Mouse (Mus musculus) yolk sac, embryonic 10.5 days (tissue): Measurements from ENCODE around the gene Hectd2.

Experiments used
- DNase-seq: peaks from one replicate; pipeline ENCODE4 v3.0.0-alpha.2; 2017; ENCODE audit warnings: low spot score

The Hectd2 gene

DNA sequence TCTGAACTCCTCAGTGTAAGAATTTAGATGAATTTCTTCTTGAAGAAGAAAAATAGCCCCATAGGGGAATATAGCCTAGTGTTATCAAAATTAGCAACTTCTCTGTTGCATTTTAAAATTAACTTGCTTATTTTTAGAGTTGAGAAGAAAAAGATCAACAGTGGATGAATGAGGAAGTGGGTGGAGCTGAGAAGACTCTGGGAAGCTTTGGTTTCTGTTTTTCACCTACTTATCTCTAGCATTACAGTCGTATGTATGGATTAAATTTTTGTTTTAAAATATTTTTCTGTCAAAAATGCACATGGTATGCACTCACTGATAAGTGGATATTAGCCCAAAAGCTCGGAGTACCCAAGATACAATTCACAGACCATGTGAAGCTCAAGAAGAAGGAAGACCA, 6.7 kb downstream of the Hectd2 start:
- DNase-seq, result no peak

DNA sequence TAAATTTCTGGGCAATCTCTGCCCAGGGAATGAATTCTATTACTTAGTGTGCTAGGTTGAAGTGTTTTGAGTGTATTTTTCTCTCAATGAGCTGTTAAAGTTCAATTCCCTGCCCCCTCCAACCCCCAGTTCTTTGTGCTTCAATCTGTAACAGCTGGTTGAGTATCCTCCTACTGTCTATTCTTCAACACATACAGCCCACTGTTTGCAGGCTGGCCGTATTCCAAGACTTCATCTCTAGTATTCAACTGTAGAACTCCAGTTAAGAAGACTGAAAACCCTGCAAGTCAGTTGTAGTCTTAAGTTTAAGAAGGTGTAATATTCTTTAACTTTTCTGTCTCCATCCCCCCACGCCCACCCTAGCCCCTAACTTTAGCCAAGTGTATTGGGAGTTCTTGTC, 10.0 kb downstream of the Hectd2 start:
- DNase-seq, result no peak

DNA sequence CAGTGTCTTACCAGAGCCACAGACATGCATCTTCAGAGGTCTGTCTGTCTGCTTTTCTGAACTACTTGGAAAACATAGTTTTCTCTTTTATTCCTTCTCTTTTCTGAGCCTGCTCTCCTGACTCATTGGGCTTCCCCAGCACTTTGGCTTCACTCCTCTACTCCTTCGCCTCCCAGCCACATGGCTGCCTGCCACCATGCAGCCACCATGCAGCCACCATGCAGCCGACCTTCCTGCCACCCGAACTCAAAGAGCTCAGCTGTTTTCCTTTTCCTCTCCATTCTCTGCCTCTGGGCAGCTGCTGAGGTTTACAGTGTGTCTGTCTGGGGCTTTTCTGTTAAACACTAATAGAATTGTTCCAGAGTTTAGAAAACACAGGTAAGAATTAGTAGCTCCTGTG, 19.5 kb downstream of the Hectd2 start:
- DNase-seq, result no peak

DNA sequence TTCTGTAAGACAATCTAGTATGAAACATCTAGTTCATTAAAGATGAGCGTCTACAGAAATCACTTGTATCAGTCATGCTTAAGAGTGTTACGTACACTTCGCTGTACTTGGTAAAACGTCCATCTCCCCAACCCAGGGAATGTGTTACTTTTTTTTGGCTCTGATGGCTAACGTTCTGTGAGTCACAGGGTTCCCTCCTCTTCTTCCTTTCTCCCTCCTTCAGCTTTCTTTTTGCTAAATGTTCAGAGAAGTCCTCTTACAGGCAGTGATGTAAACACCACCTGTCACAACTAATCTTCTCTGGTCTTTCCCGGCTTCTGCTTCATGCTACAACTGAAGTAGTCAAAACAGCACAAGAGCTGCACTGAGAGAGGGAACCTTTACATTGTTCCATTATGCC, 20.7 kb downstream of the Hectd2 start:
- DNase-seq, result no peak

DNA sequence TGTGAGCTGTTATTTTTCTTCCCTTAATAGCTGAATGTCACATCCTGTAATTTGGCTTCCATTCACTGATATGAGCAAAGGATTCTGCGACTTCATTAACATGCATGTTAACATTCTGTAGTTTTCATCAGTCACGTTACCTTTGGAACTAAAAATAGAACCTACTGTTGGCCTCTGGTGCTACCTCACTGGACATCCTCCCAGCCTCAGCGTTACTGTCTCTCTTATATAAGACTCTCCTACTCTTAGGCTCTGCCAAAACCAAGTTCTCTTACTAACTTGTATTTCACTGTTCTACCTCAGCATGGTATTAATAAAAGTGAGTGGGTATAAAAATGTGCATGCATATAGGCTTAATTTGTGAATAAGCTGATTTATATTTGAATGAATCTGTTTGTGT, 26.4 kb downstream of the Hectd2 start:
- DNase-seq, result no peak

- DNase-seq, result no peak
Measured at GRCm38 (mm10) chr19:36582116-36582515, 27.7 kb downstream of the Hectd2 start.

DNA sequence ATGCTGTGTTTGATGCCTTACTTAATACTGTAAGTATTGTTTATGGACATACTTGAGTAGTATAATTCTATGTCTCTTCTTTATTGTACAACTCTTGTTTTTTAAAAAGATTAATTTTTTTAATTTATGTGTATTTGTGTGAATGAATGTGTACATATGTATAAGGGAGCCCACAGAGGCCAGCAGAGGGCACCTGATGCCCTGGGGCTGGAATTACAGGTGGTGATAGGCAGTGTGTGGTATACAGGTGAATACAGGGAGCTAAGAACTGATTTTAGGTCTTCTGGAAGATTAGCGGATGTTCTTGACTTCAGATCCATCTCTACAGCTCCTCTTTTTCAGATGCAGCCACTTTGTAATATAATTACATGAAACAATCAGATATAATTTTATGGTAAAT, 31.1 kb downstream of the Hectd2 start:
- DNase-seq, result no peak

DNA sequence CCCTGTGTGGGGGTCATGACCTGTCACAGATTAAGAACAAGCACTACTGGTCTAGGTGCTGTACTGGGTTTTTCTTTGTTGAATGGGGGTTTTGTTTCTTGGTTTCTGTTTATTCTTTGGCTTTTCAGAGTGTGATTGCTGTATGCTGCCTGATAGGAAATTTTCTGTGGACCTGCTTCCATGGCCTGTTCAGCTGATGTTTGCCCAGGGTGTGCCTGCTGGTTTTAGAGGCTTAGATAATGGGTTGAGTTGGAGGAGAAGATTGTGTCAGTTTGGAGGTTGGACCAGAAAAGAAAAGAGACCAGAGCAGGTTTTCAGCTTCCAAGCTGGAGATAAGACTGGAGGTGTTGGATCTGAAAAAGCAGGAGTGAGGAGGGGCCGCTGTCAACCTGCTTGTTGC, 40.0 kb downstream of the Hectd2 start:
- DNase-seq, result no peak

- DNase-seq, result no peak
Measured at GRCm38 (mm10) chr19:36601869-36602268, 47.4 kb downstream of the Hectd2 start.

- DNase-seq, result no peak
Measured at GRCm38 (mm10) chr19:36602535-36603312, 48.3 kb downstream of the Hectd2 start.

DNA sequence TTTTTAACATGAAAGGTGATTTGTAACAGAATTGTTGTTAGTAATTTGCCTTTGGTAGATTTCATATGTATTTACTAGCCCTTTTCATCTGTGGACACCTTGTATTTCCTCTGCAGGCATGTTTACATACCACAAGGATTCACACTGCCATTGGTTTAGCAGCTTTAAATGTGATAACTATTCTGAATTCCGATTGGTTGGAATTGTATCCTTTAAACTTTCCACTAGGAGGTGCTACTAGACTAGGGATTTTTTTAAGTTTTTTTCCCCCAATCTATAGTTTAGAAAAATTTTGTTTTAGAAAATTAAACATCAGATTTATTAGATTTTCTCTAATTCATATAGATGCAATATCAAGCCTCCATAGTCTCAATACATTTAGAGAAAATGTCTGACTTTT, 51.8 kb downstream of the Hectd2 start:
- DNase-seq, result no peak

GRCm38 (mm10) chr19:36609229-36609628, 54.8 kb downstream of the Hectd2 start:
- DNase-seq, result no peak

DNA sequence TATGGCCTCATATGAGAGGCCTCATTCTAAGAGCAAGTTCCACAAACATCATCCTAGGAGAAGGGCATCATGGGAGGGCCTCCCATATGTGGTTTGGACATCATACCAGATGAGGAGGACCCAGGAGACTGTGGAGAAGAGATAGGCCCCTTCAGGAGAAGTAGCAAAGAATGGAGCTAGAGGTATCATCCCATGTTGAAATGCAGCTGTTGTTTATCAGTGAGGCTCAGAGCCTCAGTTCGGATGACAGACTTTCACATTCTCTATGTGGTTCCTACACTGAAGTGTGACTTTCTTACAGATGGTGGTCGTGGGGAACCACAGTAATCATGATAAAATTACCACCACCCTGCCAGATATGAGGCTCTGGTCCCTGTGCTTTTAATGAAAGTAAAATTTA, 55.9 kb downstream of the Hectd2 start:
- DNase-seq, result no peak

DNA sequence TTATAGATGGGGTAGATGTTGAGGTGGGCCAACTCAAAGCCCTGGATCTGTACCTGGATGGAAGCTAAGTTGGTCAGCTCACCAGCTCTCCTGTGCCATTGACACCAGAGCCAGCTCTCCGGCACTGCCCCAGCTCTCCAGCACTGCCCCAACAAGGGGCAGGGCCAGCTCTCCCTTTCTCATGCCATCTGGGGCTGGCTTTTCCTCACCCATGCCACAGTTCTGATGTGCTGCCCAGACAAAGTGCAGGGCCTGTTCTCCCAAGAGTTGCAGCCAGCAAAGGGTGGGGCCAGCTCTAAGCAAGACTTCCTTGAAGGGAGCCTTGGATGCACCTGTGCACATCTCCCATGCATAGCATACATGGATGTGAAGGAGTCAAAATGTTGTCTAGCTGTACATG, 71.5 kb downstream of the Hectd2 start:
- DNase-seq, result no peak

DNA sequence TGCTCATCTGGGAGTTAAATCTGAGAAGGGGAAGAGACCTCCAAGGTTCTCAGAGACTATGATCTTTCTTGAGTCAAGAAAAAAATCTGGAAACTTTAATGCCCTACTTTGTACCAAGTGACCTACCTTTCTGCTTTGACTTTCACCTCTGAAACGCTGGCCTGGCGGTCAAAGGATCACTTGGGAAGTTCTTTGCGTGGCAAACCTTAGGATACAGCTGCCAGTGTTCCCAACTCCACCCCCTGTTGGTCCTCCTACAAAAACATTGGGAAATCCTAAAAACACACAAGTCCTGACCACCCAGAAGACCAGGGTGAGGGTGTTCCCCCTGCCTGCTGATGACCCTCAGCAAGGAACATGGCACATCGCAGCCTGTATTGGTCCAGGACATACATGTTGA, 72.4 kb downstream of the Hectd2 start:
- DNase-seq, result no peak

DNA sequence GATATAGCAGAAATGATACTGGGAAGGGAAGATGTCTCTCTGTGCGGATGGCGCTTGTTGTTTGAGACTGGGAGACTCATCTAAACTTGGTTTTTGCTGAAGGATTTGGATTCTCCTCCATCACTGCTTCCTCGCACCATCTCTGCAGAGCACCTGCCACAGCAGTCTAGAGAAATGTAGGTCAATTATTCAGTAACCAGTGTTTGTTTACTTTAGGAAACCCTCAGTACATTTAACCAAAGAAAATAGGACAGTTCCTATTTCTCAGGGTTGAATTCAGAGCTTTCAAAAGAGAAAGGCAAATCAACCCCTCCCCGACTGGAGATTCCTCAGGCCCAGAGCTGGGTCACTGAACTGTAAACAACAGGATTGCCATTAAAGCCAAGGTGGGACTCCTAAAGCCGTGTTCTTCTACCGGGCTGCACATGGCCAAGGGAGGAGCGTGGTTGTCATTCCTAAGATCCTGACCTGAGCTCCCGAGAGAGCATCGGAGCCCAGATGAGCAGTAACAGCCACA, 75.0 kb downstream of the Hectd2 start:
- peak; percentile 24 for DNase-seq

DNA sequence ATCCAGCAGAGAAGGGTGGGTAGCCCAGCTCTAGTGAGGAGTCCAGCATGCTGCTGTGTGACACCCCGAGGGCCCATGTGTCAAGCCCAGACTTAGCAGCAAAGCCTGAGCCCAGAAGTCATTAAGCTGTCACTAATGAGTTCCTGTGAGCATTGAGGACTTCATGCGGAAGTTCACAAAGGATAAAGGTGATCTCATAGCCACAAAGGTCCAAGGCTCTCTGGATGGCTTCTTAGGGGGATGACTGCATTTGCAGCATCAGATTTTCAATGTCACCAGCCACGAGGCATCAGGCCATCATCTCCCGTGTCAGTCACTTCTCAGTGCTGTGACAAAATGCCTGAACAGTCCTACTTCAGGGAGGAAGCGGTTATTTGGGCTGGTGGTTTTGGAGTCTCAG, 75.9 kb downstream of the Hectd2 start:
- DNase-seq, result no peak

- no peak for DNase-seq
Measured at GRCm38 (mm10) chr19:36634771-36635170, 80.3 kb downstream of the Hectd2 start.

GRCm38 (mm10) chr19:36637223-36637622, 82.8 kb downstream of the Hectd2 start:
- DNase-seq, result no peak

GRCm38 (mm10) chr19:36637948-36638587, 83.6 kb downstream of the Hectd2 start:
- peak; percentile 52 for DNase-seq

DNA sequence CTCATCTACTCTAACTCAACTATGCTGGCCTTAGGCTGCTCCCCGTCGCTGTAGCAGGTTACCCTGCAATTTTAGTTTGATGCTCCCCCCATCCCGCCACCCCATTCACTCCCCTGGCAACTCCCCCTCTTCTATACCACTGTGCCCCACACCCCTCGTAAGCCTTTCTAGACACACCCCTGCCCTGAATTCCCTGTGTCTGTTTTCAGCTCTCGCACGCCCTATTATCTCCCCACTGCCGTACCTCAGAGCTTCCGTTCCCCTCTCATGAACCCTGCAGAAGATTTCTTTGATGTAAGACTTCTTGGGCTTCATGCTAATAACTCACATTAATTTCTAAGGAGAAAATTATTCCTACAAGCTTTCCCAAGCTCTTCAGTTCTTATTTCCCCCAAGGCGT, 84.6 kb downstream of the Hectd2 start:
- DNase-seq, result no peak

- DNase-seq, result no peak
Measured at GRCm38 (mm10) chr19:36641128-36641527, 86.7 kb downstream of the Hectd2 start.

GRCm38 (mm10) chr19:36645308-36645889, 91.0 kb downstream of the Hectd2 start:
- no peak for DNase-seq
